17 mouse cellular contexts compared by ENCODE assay signal in genomic region chr9:62008360-62008759, GRCm38 (mm10). TPM values are rescaled to one million over a fixed set of nuclear protein-coding genes. Genes with fewer than 3 reads are reported as not detected.
DNase-seq lines count a peak whose midpoint lies in the region; ATAC-seq and TF ChIP-seq lines count a peak whose summit lies in the region.
"Had no signal": no experiment of that assay in that cellular context is flagged by ENCODE, and none has a peak within 500 bp of the region (broad histone marks: within the 10 kb centered on the region; RNA-seq: fewer than 3 reads in every experiment).

No protein-coding gene starts in this region.

- 0 out of 2 replicates have a peak overlapping the region, but pooled peaks have one; percentile 42 for H3K27ac ChIP-seq in lung, embryonic 15.5 days
- no peak overlapping the region for H3K27ac ChIP-seq in thymus, adult 2 months (ENCODE audit: control insufficient read depth, insufficient read depth, low read length)
- H3K27ac ChIP-seq: embryonic facial prominence, embryonic 12.5 days; hindbrain, embryonic 12.5 days; limb, embryonic 10.5 days; liver, embryonic 14.5 days had no signal

- no peak for TF ChIP-seq POLR2A in thymus, adult 2 months (IDR thresholded peaks at IDR 0.05; ENCODE audit: control insufficient read depth, extremely low read depth, insufficient read depth, low read length, poor library complexity)

- DNase-seq in lung, adult 18-20 months = no peak
- DNase-seq in kidney, adult 9 months = peak; percentile 96
- DNase-seq in kidney, postnatal 36 days = peak; percentile 89 to 95
- DNase-seq in yolk sac, embryonic 10.5 days (ENCODE audit: low spot score) = peak; percentile 79
- no peak for DNase-seq in urinary bladder, adult 18-20 months (ENCODE audit: low spot score in 2 of 2)
- DNase-seq in urinary bladder, postnatal 14 days (ENCODE audit: low spot score) = no peak
- DNase-seq in thymus, adult 2 months = no peak
- DNase-seq: adrenal gland, postnatal 14 days; cerebellum, adult 8-10 months; lung, postnatal 36 days had no signal

- no peak overlapping the region for H3K4me3 ChIP-seq in lung, embryonic 15.5 days
- H3K4me3 ChIP-seq in thymus, adult 2 months (ENCODE audit: control insufficient read depth, insufficient read depth, low read length) = no peak overlapping the region
- H3K4me3 ChIP-seq: embryonic facial prominence, embryonic 12.5 days; hindbrain, embryonic 12.5 days; limb, embryonic 10.5 days had no signal

- no peaks in the 10 kb centered on the region for H3K27me3 ChIP-seq in lung, embryonic 15.5 days
- no peaks in the 10 kb centered on the region for H3K27me3 ChIP-seq in thymus, adult 2 months (ENCODE audit: control insufficient read depth, insufficient read depth, low read length)
- H3K27me3 ChIP-seq: embryonic facial prominence, embryonic 12.5 days had no signal

- H3K4me2 ChIP-seq in lung, embryonic 15.5 days = no peak overlapping the region
- H3K4me2 ChIP-seq: embryonic facial prominence, embryonic 12.5 days; hindbrain, embryonic 12.5 days had no signal

- peaks cover 38% of the 10 kb centered on the region for H3K4me1 ChIP-seq in lung, embryonic 15.5 days
- no peaks in the 10 kb centered on the region for H3K4me1 ChIP-seq in thymus, adult 2 months (replicated peaks; ENCODE audit: control insufficient read depth, insufficient read depth, low read length)
- H3K4me1 ChIP-seq: embryonic facial prominence, embryonic 12.5 days had no signal

- no peaks in the 10 kb centered on the region for H3K36me3 ChIP-seq in lung, embryonic 15.5 days
- H3K36me3 ChIP-seq in thymus, adult 2 months (ENCODE audit: control insufficient read depth, insufficient read depth, low read length) = no peaks in the 10 kb centered on the region
- H3K36me3 ChIP-seq: embryonic facial prominence, embryonic 12.5 days; hindbrain, embryonic 12.5 days; limb, embryonic 10.5 days had no signal

- no peak for TF ChIP-seq CTCF in thymus, adult 2 months (IDR thresholded peaks at IDR 0.05; ENCODE audit: borderline replicate concordance, control insufficient read depth, extremely low read depth, insufficient read depth, low read length, poor library complexity)

- 61% methylated on average over 5 of the region's 5 CpGs for WGBS in lung, embryonic 15.5 days
- WGBS in thymus, adult 2 months = 94% methylated on average over 5 of the region's 5 CpGs

- ATAC-seq in lung, embryonic 15.5 days (ENCODE audit: borderline replicate concordance, extremely low read depth, low FRiP score, low TSS enrichment) = no peak
- ATAC-seq: activated CD4-positive, CD25-positive, alpha-beta regulatory T cell, adult 4 months; forebrain, embryonic 16.5 days had no signal

- H3K9me3 ChIP-seq in lung, embryonic 15.5 days = no peaks in the 10 kb centered on the region
- H3K9me3 ChIP-seq: embryonic facial prominence, embryonic 12.5 days; hindbrain, embryonic 12.5 days; limb, embryonic 10.5 days had no signal

- H3K9ac ChIP-seq in lung, embryonic 15.5 days = no peak overlapping the region
- H3K9ac ChIP-seq: embryonic facial prominence, embryonic 12.5 days; hindbrain, embryonic 12.5 days; liver, embryonic 14.5 days had no signal

RNA-seq across cellular contexts. Expression of gene Paqr5, which starts 18.3 kb away (rescaled TPM):
- polyA plus RNA-seq in lung, embryonic 15.5 days (2015; fragmentation: Nextera tagmentation; extraction: Ambion mirVana) = 3.3 and 3.4 TPM in 2 replicates
- 5.1 and 5.3 TPM in 2 replicates for polyA plus RNA-seq in thymus, adult 2 months (2012; rRNA removed)

Comparison
In these comparisons a context has a peak if more than half of its experiments do, and no peak if none do; other contexts are left out.
1. DNase-seq: peak in kidney, adult 9 months (single experiment), kidney, postnatal 36 days (2 of 2) and yolk sac, embryonic 10.5 days (single experiment); none in lung, adult 18-20 months (0 of 2), urinary bladder, adult 18-20 months (0 of 2), urinary bladder, postnatal 14 days (single experiment) and thymus, adult 2 months (single experiment).